Mouse (Mus musculus): ENCODE results near the gene Gfra1. TPM values are rescaled to one million over a fixed set of nuclear protein-coding genes. Genes with fewer than 3 reads are reported as not detected.

Gene Gfra1
- total and polyA plus RNA-seq, 3 experiments = not detected

DNA sequence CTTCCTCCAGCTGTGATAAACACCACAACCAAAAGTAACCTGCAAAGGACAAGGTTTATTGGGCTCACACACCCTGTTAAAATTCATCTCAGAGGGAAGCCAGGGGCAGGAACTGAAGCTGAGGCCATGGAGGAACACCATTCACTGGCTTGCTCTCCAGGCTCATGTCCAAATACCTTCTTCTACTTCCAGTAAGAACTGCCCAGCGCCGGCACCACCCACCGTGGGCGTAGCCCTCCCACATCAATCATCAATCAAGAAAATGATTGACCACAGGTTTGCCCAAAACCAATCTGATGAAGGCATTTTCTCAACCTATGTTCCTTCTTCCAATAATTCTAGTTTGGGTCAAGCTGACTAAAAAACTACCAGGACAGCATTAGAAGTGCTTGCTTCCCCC is 16.9 kb downstream of the Gfra1 start:
- H3K79me2 ChIP-seq (replicated peaks; ENCODE audit: control insufficient read depth, extremely low read depth, insufficient read depth, poor library complexity, severe bottlenecking) = no peaks in the 10 kb centered on the region
- H3K4me3 ChIP-seq (replicated peaks in 1 of 3; ENCODE audit: low read depth in 2 of 3, low read length in 2 of 3, poor library complexity in 1 of 3) = no peak overlapping the region
- H3K27me3 ChIP-seq (replicated peaks) = peaks cover 43% of the 10 kb centered on the region
- H3K4me2 ChIP-seq (ENCODE audit: insufficient read depth, low read depth, poor library complexity, severe bottlenecking) = no peak overlapping the region
- dilution Hi-C loops (cut with MboI; ENCODE audit: extremely low pct_ligation_motif_present, extremely low pct_unique_long_range_greater_than_20kb, low sequenced_read_pairs) (no loop called here), in situ Hi-C loops (cut with MboI; ENCODE audit: low pct_ligation_motif_present, low pct_unique_long_range_greater_than_20kb, low sequenced_read_pairs) (no loop called here)
- H3K9ac ChIP-seq (ENCODE audit: insufficient read depth, low read depth) = no peak overlapping the region
- no peaks in the 10 kb centered on the region for H3K36me3 ChIP-seq (replicated peaks in 1 of 2; ENCODE audit: control insufficient read depth in 1 of 2, insufficient read depth in 1 of 2, low read length in 1 of 2)
- no peak for TF ChIP-seq MYC (IDR thresholded peaks at IDR 0.05; ENCODE audit: low read depth, low read length)
- no peak for TF ChIP-seq MAFK (IDR thresholded peaks at IDR 0.05; ENCODE audit: insufficient replicate concordance, low read length)
- TF ChIP-seq ZMIZ1 (IDR thresholded peaks at IDR 0.05; ENCODE audit: low read depth, low read length) = no peak
- TF ChIP-seq NRF1 (IDR thresholded peaks at IDR 0.05; ENCODE audit: low read depth, low read length) = no peak
- no peak for TF ChIP-seq MEF2A (IDR thresholded peaks at IDR 0.05; ENCODE audit: borderline replicate concordance, low read depth, low read length)
- TF ChIP-seq TBP (conservative IDR thresholded peaks at IDR 0.05; ENCODE audit: low read depth, low read length) = no peak
- no peak for TF ChIP-seq GABPA (IDR thresholded peaks at IDR 0.05; ENCODE audit: insufficient replicate concordance, low read depth, low read length)
- no peak for TF ChIP-seq MAZ (IDR thresholded peaks at IDR 0.05; ENCODE audit: low read depth, low read length)
- no peak for TF ChIP-seq MAX (IDR thresholded peaks at IDR 0.05; ENCODE audit: low read length)
- no peak for TF ChIP-seq ZKSCAN1 (IDR thresholded peaks at IDR 0.05; ENCODE audit: borderline replicate concordance, low read depth, low read length)
- TF ChIP-seq MXI1 (IDR thresholded peaks at IDR 0.05; ENCODE audit: low read depth, low read length) = no peak
- no peak for TF ChIP-seq ZC3H11A (IDR thresholded peaks at IDR 0.05; ENCODE audit: low read depth, low read length)
- TF ChIP-seq ETS1 (conservative IDR thresholded peaks at IDR 0.05; ENCODE audit: low read depth, low read length) = no peak
- TF ChIP-seq IRF4 (IDR thresholded peaks at IDR 0.05; ENCODE audit: low read depth, low read length) = no peak
- TF ChIP-seq NELFE (IDR thresholded peaks at IDR 0.05; ENCODE audit: low read depth, low read length) = no peak
- TF ChIP-seq HCFC1 (IDR thresholded peaks at IDR 0.05; ENCODE audit: low read depth, low read length) = no peak
- peaks cover 7 to 51% of the 10 kb centered on the region in 2 experiments for H3K4me1 ChIP-seq (ENCODE audit: control insufficient read depth in 1 of 2, insufficient read depth in 2 of 2)
- DNase-seq (ENCODE audit: extremely low read depth) = no peak
- H3K9me3 ChIP-seq (replicated peaks; ENCODE audit: low read length) = no peaks in the 10 kb centered on the region
- H3K27ac ChIP-seq (ENCODE audit: insufficient read depth, low read depth) = no peak overlapping the region

DNA sequence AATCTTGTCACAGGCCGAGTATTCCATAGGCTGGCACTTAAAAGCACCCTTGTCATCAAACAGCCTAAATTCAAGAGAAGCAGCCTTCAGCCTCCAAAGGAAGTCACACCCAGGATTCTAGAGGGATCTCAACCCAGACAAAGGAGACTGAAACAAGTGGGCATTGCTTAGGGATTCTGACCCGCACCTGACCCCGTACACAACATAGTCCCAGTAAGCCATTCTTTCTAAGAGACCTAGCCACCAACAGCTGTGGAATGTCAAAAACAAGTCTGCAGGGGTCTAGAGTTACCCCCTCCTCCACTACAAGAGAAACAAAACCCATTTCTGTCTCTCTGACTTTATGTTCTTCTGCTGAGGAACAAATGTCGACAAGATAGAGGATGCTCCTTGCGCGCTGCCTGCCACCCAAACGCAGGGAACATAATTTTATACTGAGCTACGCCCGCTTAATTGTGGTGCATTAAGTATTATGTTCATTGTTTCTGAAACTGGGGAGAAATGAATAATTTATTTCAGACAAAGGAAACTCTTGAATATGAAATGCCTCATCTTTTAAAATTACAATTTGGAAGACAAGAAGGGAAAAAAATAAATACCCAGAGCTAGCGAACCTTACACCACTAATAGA is 18.2 kb downstream of the Gfra1 start:
- Histone ChIP-seq H3K4me3 (replicated peaks in 1 of 3; ENCODE audit: low read depth in 2 of 3, low read length in 2 of 3, poor library complexity in 1 of 3) (no peak overlapping the region), H3K4me1 (ENCODE audit: control insufficient read depth in 1 of 2, insufficient read depth in 2 of 2) (peaks cover 7 to 43% of the 10 kb centered on the region in 2 experiments), H3K36me3 (replicated peaks in 1 of 2; ENCODE audit: control insufficient read depth in 1 of 2, insufficient read depth in 1 of 2, low read length in 1 of 2) (no peaks in the 10 kb centered on the region), H3K27ac (ENCODE audit: insufficient read depth, low read depth) (no peak overlapping the region), H3K9ac (ENCODE audit: insufficient read depth, low read depth) (no peak overlapping the region), H3K4me2 (ENCODE audit: insufficient read depth, low read depth, poor library complexity, severe bottlenecking) (no peak overlapping the region), H3K27me3 (replicated peaks) (peaks cover 53% of the 10 kb centered on the region), H3K79me2 (replicated peaks; ENCODE audit: control insufficient read depth, extremely low read depth, insufficient read depth, poor library complexity, severe bottlenecking) (no peaks in the 10 kb centered on the region), H3K9me3 (replicated peaks; ENCODE audit: low read length) (no peaks in the 10 kb centered on the region)
- dilution Hi-C loops (cut with MboI; ENCODE audit: extremely low pct_ligation_motif_present, extremely low pct_unique_long_range_greater_than_20kb, low sequenced_read_pairs) (no loop called here), in situ Hi-C loops (cut with MboI; ENCODE audit: low pct_ligation_motif_present, low pct_unique_long_range_greater_than_20kb, low sequenced_read_pairs) (no loop called here)
- TF ChIP-seq TBP (conservative IDR thresholded peaks at IDR 0.05; ENCODE audit: low read depth, low read length) (no peak), E2F4 (IDR thresholded peaks at IDR 0.05; ENCODE audit: insufficient replicate concordance, low read depth, low read length) (no peak), CHD1 (IDR thresholded peaks at IDR 0.05; ENCODE audit: low read depth, low read length) (no peak), UBTF (IDR thresholded peaks at IDR 0.05; ENCODE audit: low read depth, low read length) (no peak), JUND (conservative IDR thresholded peaks at IDR 0.05; ENCODE audit: low read depth, low read length) (no peak), GABPA (IDR thresholded peaks at IDR 0.05; ENCODE audit: insufficient replicate concordance, low read depth, low read length) (no peak), USF2 (conservative IDR thresholded peaks at IDR 0.05; ENCODE audit: low read depth, low read length) (no peak), MAX (IDR thresholded peaks at IDR 0.05; ENCODE audit: low read length) (no peak), ZNF384 (IDR thresholded peaks at IDR 0.05; ENCODE audit: low read depth, low read length) (no peak), KAT2A (IDR thresholded peaks at IDR 0.05; ENCODE audit: insufficient replicate concordance, low read length) (no peak), CTCF (conservative IDR thresholded peaks at IDR 0.05 in 1 of 2, IDR thresholded peaks at IDR 0.05 in 1 of 2; ENCODE audit: low read depth in 2 of 2, low read length in 2 of 2) (no peak), MXI1 (IDR thresholded peaks at IDR 0.05; ENCODE audit: low read depth, low read length) (no peak), ELF1 (IDR thresholded peaks at IDR 0.05; ENCODE audit: low read depth, low read length) (no peak), CHD2 (IDR thresholded peaks at IDR 0.05; ENCODE audit: low read length) (no peak), SMC3 (IDR thresholded peaks at IDR 0.05; ENCODE audit: low read depth, low read length) (no peak)
- no peak for DNase-seq (ENCODE audit: extremely low read depth)
